Mouse (Mus musculus) small intestine, adult 2 months (tissue): Measurements from ENCODE around the gene Vstm2b. TPM values are rescaled to one million over a fixed set of nuclear protein-coding genes. Genes with fewer than 3 reads are reported as not detected.

Experiments used
- H3K27ac ChIP-seq: fragments of 200-500 bp; 2 replicates; pipeline ENCODE4 v1.5.1; 2012; ENCODE audit warnings: low read depth, low read length, control low read depth, inconsistent platforms; ENCODE audit not compliant: insufficient read depth
- H3K27me3 ChIP-seq: fragments of 200-500 bp; 2 replicates; pipeline ENCODE4 v1.6.1; 2012; ENCODE audit warnings: mild to moderate bottlenecking, moderate library complexity, low read length, inconsistent platforms; ENCODE audit not compliant: control insufficient read depth, insufficient read depth
- H3K36me3 ChIP-seq: fragments of 200-500 bp; 2 replicates; pipeline ENCODE4 v1.6.1; 2012; ENCODE audit warnings: mild to moderate bottlenecking, low read length, control low read depth, inconsistent platforms; ENCODE audit not compliant: control insufficient read depth, insufficient read depth
- H3K4me1 ChIP-seq: fragments of 200-500 bp; 2 replicates; pipeline ENCODE4 v1.6.1; 2012; ENCODE audit warnings: low read length, inconsistent platforms, mixed read lengths; ENCODE audit not compliant: control insufficient read depth, insufficient read depth, insufficient read length
- H3K4me3 ChIP-seq: fragments of 200-500 bp; 2 replicates; pipeline ENCODE4 v1.5.1; 2012; ENCODE audit warnings: low read depth, mild to moderate bottlenecking, control low read depth, inconsistent platforms, low read length, moderate library complexity
- CTCF ChIP-seq: fragments of 200-500 bp; IDR thresholded peaks from 2 replicates; pipeline ENCODE4 v1.5.1; 2012; ENCODE audit warnings: low read depth, mild to moderate bottlenecking, control low read depth, inconsistent platforms, low read length, moderate library complexity, mixed read lengths; ENCODE audit not compliant: insufficient replicate concordance, insufficient read length; ENCODE audit errors: extremely low read depth
- POLR2A ChIP-seq: fragments of 200-500 bp; IDR thresholded peaks from 2 replicates; pipeline ENCODE4 v1.6.1; 2012; ENCODE audit warnings: low read depth, mild to moderate bottlenecking, control low read depth, inconsistent platforms, low read length, moderate library complexity
- WGBS: fragments of 180-500 bp; shearing (Covaris S2); methylation state at CpG from one replicate; pipeline ENCODE4 v1.1.7; 2018; 5-methylcytosine and 5-hydroxymethylcytosine counted together
- polyA plus RNA-seq: library from polyadenylated mRNA; depleted of rRNA; stranded (reverse); fragments of >200 nt; gene quantifications from 2 replicates; pipeline ENCODE4 v1.2.3, GENCODE M21; 2012

The Vstm2b gene
- polyA plus RNA-seq, 1 experiment = 1.5 TPM

- no peaks in the 10 kb centered on the region for H3K36me3 ChIP-seq
- H3K27me3 ChIP-seq = peaks cover 4% of the 10 kb centered on the region; the same call in 1 of the 2 replicates
- no peak overlapping the region for H3K27ac ChIP-seq
- H3K4me3 ChIP-seq = no peak overlapping the region
- TF ChIP-seq POLR2A (no peak), CTCF (no peak)
- no peaks in the 10 kb centered on the region for H3K4me1 ChIP-seq
- WGBS = 2% methylated on average over 70 of the region's 70 CpGs
These were observed 715 bp downstream of the Vstm2b start for GRCm38 (mm10) chr7:40898711-40899375.

GRCm38 (mm10) chr7:40899376-40900265 is 1.5 kb downstream of the Vstm2b start:
- TF ChIP-seq POLR2A = no peak
- TF ChIP-seq CTCF = no peak
- peaks cover 4% of the 10 kb centered on the region; the same call in 1 of the 2 replicates for H3K27me3 ChIP-seq
- 3% methylated on average over 61 of the region's 61 CpGs for WGBS
- no peaks in the 10 kb centered on the region for H3K36me3 ChIP-seq
- peak overlapping the region; percentile 8; the same call in 1 of the 2 replicates for H3K4me3 ChIP-seq
- no peak overlapping the region for H3K27ac ChIP-seq
- no peaks in the 10 kb centered on the region for H3K4me1 ChIP-seq

- Histone ChIP-seq H3K4me3 (no peak overlapping the region), H3K27me3 (peaks cover 4% of the 10 kb centered on the region; the same call in 1 of the 2 replicates), H3K27ac (no peak overlapping the region), H3K4me1 (no peaks in the 10 kb centered on the region), H3K36me3 (no peaks in the 10 kb centered on the region)
- TF ChIP-seq POLR2A (no peak), CTCF (no peak)
- 4% methylated on average over 16 of the region's 16 CpGs for WGBS
These were observed 3.1 kb downstream of the Vstm2b start for GRCm38 (mm10) chr7:40901201-40901600.

- H3K36me3 ChIP-seq = no peaks in the 10 kb centered on the region
- H3K4me3 ChIP-seq = no peak overlapping the region
- no peak for TF ChIP-seq CTCF
- no peak for TF ChIP-seq POLR2A
- 23% methylated on average over 28 of the region's 28 CpGs for WGBS
- H3K27me3 ChIP-seq = peaks cover 4% of the 10 kb centered on the region; the same call in 1 of the 2 replicates
- H3K27ac ChIP-seq = no peak overlapping the region
- no peaks in the 10 kb centered on the region for H3K4me1 ChIP-seq
These were observed 4.4 kb downstream of the Vstm2b start for GRCm38 (mm10) chr7:40902506-40902905.

GRCm38 (mm10) chr7:40906484-40906883 is 8.4 kb downstream of the Vstm2b start:
- TF ChIP-seq CTCF (no peak), POLR2A (no peak)
- WGBS = 63% methylated on average over 1 of the region's 1 CpGs

GRCm38 (mm10) chr7:40916761-40917160 is 18.6 kb downstream of the Vstm2b start:
- TF ChIP-seq CTCF = no peak
- TF ChIP-seq POLR2A = no peak
- Histone ChIP-seq H3K4me3 (no peak overlapping the region), H3K4me1 (no peaks in the 10 kb centered on the region), H3K27me3 (no peaks in the 10 kb centered on the region; the same call in 1 of the 2 replicates), H3K36me3 (no peaks in the 10 kb centered on the region), H3K27ac (no peak overlapping the region)
- 67% methylated on average over 3 of the region's 3 CpGs for WGBS

More at GRCm38 (mm10) chr7:40906484-40906883, 8.4 kb downstream of the Vstm2b start:
- H3K4me3 ChIP-seq = no peak overlapping the region
- no peak overlapping the region for H3K27ac ChIP-seq
- H3K36me3 ChIP-seq = no peaks in the 10 kb centered on the region
- no peaks in the 10 kb centered on the region for H3K4me1 ChIP-seq
- H3K27me3 ChIP-seq = no peaks in the 10 kb centered on the region

- WGBS = 78% methylated on average over 2 of the region's 2 CpGs
- no peak overlapping the region for H3K4me3 ChIP-seq
- no peak overlapping the region for H3K27ac ChIP-seq
- TF ChIP-seq CTCF (no peak), POLR2A (no peak)
- no peaks in the 10 kb centered on the region for H3K4me1 ChIP-seq
- H3K27me3 ChIP-seq = no peaks in the 10 kb centered on the region
- H3K36me3 ChIP-seq = no peaks in the 10 kb centered on the region
These were observed 22.0 kb downstream of the Vstm2b start for GRCm38 (mm10) chr7:40920118-40920517.
